Mouse (Mus musculus) cortical plate, adult 2 months (tissue): ENCODE measurements around the gene Asic2.

ENCODE experiments used
- CTCF ChIP-seq: fragments of 200-500 bp; IDR thresholded peaks from 2 replicates; pipeline ENCODE4 v1.5.1; 2011; ENCODE audit warnings: mild to moderate bottlenecking, control low read depth, low read length; ENCODE audit not compliant: insufficient read depth; ENCODE audit errors: extremely low read depth
- POLR2A ChIP-seq: fragments of 200-500 bp; IDR thresholded peaks from 2 replicates; pipeline ENCODE4 v1.6.1; 2011; ENCODE audit warnings: mild to moderate bottlenecking, low read length, control low read depth; ENCODE audit not compliant: insufficient read depth; ENCODE audit errors: extremely low read depth

GRCm38 (mm10) chr11:81189103-81189502 lies 779.2 kb downstream of the Asic2 start:
- no peak for TF ChIP-seq POLR2A
- no peak for TF ChIP-seq CTCF
